Mouse (Mus musculus) urinary bladder, adult 2 months (tissue): ENCODE data around the gene Prm2. TPM values are rescaled to one million over a fixed set of nuclear protein-coding genes. Genes with fewer than 3 reads are reported as not detected.
"Not testable (repeated sequence)": the region's sequence is repeated elsewhere in the genome, so short reads cannot be mapped to it uniquely, and the experiment has no call there.

Experiments used
- DNase-seq: peaks from one replicate; pipeline ENCODE4 v3.0.0; 2022; ENCODE audit warnings: low spot score
- polyA plus RNA-seq: library from polyadenylated mRNA; depleted of rRNA; stranded (reverse); fragments of >200 nt; gene quantifications from 2 replicates; pipeline ENCODE4 v1.2.3, GENCODE M21; 2012

The Prm2 gene
- polyA plus RNA-seq, 1 experiment: not detected

DNA sequence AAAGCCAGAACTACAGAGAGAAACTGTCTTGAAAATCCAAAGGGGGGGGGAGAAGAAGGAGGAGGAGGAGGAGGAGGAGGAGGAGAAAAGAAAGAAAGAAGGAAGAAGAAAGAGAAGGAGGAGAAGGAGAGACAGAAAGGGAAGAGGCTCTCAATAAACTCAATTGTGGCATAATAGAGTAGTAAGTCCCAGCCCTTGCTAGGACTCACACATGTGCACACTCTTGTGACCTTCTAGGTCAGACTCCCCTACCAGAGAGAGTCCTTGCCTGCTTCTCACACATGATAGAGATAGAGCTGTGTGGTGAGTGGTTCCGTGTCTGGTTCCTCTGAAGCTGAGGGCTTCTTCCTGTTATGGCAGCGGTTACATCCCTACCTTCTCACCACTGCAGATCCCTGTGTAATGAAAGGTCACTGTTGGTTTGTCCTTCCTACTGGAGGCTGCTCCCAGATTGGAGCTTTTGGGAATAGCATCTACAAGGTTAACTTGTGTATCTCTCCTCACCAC is 17.0 kb upstream of the Prm2 start, which contains the start of gene Gm11172:
TSS of gene Gm11172 (plus strand) at position 51 of the 507 bp plus-strand sequence.
- no peak for DNase-seq

DNA sequence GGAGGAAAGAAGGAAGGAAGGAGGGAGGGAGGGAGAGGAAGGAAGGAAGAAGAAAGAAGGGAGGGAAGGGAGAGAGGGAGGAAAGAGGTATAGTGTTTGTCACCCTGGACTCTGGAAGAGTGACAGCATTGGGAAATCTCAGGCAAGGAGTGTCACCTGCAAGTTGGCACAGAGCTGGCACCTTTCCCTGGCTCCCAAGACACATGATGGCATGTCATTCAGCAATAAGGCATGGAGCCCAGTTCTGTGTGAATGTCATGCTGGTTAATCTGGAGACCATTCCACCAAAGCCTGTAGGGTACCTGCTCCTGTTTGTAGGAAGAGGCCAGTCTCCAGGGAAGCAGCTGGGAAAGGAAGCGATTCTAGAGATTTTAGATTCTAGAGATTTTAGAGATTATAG is 14.4 kb upstream of the Prm2 start:
- no peak for DNase-seq

DNA sequence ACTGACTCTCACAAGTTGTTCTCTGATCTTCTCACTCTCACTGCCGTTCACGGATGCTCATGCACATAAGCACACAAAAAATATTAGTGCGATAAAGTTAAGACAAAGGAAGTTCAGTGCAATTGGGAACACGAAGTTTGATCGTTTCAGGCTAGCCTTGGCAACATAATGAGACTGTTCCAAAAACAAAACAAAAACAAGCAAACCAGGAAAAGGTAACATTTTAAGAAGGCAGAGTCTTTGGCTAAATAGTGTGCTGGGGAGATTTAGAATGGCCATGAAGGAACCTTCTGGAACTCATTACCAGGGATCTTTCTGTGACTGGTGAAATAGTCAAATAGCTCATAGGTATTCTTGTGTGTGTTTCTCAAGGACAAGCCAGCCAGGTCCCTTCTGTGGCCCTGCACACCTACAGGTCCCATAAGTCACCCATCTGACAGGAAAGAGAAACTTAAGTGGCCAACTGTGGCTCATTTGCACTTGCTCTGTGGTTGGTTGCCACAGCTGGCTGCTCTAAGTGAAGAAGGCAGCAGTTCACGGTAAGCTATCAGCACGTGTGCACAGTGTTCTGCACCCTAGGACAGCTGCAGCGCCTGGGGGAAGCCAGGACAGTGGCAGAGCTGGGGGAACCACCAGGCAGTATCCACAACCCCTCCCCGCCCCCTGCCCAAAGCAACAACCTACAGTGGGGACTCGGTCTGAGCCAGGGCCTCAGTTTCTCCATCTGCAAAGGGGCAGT is 10.0 kb upstream of the Prm2 start, which contains the start of gene Prm1:
TSS of gene Prm1 (minus strand) at position 51 of the 739 bp plus-strand sequence.
- DNase-seq: no peak

DNA sequence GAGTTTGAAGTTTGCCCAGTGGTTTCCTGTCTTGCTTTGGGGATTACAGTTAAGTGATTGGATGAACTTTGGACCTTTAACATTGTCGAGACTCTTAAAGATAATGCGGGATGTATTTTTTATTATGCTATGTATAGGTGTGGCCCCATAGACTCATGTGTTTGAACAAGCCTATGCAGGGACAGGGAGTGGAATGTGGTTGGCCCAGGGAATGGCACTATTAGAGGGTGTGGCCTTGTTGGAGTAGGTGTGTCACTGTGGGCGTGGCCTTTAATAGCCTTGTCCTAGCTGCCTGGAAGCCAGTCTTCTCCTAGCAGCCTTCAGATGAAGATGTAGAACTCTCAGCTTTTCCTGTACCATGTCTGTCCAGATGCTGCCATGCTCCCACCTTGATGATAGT is 6.5 kb upstream of the Prm2 start:
- DNase-seq: not testable (repeated sequence)

DNA sequence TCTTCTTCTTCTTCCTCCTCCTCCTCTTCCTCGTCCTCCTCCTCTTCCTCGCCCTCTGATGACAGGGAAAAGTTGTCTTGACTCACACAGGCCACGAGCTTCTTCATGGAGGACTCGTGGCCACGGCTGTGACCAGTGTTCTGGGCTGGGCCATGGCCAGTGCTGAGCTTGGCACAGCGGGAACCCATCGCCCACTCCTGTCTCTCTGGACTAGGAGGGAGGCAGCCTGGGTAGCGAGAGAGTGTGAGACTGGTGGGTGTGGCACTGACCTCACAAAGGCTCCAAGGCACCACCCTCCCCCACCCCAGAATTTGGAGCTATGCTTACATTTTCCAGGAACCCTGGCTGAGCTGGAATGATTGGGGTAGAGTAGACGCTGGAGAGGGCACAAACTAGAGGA is 5.2 kb downstream of the Prm2 start, which contains the start of gene Prm3:
TSS of gene Prm3 (minus strand) at position 213 of the 400 bp plus-strand sequence.
- DNase-seq: no peak

DNA sequence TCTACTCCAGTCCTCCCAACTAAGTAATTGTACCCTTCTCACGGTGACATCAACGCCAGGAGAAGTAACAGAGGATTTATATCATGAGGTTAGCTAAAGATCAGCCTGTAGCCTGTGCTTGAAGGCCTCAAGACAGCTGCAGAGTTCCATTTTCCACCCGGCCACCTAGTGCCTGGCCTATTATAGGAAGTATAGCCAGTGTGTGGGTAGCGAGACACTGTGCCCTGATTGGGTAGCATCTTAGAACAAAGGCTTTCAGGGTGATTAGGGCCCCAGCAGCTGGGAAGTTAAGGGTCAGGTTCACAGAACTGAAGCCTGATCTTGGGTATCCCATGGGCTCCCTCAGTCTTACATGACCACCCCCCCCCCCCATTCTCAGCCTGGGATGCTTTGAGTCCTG is 7.1 kb downstream of the Prm2 start:
- DNase-seq: no peak

DNA sequence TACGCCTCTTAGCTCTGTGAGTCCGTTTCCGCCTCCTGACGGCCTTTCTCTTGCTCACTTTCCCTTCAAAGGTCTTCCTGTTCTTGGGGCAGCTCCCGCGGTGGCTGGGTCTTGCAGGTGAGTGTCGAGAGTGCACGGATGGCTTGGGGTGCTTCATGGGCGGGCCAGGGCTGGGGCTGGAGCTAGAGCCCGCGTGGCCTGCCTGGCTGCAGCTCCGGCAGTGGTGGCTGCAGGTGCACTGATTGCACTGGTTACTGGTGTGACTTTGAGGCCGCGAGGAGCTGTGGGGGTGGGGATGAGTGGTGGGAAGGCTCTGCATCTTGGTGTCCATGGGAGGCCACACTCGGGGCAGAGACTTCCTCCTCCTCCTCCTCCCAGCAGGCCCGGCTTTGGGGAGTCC is 7.7 kb downstream of the Prm2 start, which contains the start of gene Tnp2:
TSS of gene Tnp2 (minus strand) at position 390 of the 400 bp plus-strand sequence.
- no peak for DNase-seq

DNA sequence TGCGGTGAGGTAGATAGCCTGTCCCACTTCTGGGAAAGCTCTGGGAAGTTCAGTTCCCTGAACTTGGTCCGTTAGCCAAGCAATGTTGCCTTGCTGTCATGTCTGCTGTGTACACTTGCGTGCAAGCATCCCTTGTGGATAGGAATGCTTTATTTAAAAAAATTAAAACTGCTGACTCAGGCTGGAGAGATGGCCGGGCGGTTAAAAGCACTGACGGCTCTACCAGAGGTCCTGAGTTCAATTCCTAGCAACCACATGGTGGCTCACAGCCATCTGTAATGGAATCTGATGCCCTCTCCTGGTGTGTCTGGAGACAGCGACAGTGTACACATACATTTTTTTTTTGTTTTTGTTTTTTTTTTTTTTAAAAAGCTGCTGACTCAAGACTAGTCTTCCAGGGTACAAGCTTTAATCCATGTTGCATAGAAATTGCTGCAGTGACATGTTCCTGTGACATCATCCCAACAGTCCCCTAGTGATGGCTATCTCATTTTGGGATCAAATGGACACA is 8.3 kb downstream of the Prm2 start:
- DNase-seq: no peak

DNA sequence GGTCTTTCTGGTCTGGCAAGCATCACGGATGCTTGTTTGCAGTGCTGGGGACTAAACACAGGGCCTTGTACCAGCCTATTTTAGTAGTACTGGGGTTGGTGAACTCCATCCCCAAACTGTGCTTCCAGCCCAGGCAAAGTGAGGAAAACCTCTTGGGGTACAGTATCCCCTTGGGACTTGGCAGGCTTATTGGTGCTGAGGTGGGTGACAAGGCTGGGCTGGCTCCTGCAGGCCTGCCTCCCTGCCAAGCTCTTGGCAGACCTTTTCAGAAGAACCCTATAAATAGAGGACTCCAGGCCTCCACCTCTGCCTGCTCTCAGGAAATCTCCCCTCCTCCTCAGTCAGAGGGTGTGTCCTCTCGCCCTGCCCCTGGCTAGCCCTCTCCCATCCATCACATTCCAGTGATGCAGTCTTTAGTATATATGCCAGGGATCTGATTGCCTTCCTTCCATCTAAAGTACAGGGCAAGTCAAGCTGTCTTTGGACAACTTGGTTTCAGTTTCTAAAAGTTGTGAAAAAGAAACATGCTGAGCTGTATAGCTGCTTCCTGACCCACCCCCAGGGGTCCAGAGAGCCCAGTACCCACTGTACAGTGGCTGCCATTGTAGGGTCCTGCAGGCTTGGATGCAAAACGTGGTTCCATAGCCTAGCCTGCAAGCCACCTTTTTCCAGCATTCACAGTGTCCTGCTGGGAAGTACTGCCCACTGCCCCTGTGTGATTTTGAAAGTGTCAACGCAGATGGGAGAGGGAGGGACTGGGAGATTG is 9.0 kb downstream of the Prm2 start:
- no peak for DNase-seq

DNA sequence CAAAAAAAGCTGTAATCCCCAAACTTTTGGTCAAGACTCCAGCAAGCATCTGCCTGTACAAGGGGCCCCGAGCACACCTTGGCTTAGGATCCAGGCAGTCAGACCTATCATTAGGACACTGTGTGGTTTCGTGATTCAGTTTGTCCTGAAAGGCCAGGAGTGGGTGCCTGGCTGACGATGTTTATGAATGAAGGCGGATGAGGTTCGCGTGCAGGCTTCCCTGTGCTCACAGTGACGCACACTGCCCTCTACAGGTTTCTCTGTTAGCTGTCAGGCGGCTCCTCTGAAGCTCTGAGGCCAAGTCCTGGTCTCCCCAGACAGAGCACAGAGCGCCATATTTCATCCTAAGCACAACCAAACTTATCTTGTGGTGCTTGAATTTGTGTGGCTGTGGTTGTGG is 9.6 kb downstream of the Prm2 start:
- DNase-seq: peak; percentile 43

DNA sequence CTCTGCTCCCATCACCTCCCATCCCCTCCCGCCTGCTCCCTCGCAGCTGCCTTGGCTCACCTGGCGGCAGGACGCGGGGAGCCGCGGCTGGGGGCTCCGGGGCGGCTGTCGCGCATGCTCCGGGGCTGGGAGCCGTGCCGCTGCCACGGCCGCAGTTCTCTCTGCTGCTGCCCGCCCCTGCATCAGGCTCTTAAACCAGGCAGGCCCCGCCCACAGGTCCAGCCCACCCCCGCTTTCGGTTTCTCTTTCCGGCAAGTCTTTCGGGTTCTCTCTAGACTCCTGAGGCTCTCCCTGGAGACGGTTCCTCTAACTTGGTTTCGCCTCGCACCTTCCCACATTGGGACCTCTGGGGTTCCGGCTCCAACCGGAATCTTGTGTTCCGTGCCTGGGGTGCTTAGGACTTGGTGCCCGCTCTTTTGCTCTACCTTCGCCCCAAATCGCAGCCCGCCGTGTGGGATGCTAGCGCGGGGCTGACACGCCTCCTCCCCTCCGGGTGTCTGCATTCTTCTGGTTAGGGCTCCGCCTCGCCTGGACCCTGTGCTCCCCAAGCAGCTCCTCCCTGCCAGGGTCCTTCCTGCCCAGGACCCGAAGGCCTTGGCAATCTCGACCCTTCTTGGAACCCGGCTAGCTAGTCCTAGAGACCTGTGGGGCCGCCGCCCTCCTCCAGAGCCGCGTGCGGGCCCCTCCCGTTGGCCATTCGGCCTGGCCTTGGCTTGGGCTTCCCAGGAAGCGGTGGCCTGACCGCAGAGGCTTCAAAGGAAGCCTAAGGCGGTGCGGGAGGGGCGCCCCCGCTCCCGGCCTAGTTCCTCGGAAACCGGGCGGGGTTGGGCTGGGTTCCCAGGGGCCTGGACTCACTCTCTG is 10.3 kb downstream of the Prm2 start, which contains the start of gene Socs1:
TSS of gene Socs1 (minus strand) at position 166 of the 861 bp plus-strand sequence.
- peak; percentile 79 for DNase-seq

DNA sequence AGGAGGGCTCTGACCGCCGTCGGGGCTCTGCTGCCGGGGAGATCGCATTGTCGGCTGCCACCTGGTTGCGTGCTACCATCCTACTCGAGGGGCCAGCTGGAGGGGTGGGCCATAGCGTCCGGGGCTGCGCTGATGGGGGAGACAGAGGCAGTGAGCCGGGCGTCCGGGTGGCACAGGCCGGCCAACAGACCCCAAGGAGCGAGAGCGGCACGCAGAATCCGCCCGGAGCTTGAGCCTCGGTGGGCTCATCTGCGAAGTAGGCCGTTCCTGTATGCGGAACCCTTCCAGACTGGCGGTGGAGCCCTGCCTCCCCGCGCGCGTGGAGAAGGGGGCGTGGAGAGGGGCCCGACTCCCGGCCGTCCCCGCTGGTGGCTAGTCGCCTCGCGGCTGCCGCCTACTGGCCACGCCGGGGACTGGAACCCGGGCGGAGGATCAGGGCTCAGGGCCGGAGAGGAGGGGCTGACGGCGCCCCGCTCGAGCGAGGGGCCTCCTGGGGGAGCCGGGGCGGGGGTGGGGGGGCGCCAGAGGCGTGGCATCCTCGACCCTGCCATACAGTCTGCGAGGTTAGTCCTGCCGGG is 11.1 kb downstream of the Prm2 start:
- peak; percentile 93 for DNase-seq

DNA sequence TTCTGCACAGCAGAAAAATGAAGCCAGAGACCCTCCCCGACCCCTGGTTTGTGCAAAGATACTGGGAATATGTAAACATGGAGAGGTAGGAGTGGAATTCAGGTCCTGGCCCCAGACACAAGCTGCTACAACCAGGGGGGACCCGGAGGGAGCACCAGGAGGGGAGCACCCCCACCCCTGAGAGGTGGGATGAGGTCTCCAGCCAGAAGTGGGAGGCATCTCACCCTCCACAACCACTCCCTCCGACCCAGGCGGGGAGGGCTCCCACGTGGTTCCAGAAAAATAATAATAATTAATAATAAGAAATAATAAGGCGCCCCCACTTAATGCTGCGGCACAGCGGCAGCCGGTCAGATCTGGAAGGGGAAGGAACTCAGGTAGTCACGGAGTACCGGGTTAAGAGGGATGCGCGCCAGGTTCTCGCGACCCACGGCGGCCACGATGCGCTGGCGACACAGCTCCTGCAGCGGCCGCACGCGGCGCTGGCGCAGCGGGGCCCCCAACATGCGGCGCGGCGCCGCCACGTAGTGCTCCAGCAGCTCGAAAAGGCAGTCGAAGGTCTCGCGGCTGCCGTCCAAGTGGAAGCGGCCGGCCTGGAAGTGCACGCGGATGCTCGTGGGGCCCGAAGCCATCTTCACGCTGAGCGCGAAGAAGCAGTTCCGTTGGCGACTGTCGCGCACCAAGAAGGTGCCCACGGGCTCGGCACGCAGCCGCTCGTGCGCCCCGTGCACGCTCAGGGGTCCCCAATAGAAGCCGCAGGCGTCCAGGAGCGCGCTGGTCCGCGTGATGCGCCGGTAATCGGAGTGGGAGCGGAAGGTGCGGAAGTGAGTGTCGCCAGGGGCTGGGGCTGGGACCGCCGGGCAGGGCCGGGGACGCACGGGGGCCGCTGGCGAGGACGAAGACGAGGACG is 11.8 kb downstream of the Prm2 start:
- DNase-seq: peak; percentile 43

DNA sequence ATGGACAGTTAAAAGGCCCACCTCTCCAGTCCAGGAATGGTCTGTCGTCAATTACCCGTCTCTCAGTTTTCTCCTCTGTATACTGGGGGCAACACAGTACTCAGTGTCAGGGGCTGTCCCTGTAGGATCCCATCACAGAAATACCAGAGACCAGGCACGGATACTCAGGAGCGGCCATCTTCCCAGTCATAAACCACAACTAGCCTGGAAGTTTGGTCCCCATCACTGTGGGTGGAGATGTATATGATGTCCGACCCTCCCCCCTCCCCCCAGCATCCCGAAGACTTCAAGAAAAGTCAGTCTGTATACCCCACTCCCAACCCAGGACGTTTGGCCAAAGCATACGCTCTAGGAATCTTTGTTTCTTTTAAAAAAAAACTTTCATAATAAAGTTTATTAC is 12.5 kb downstream of the Prm2 start:
- DNase-seq: no peak

DNA sequence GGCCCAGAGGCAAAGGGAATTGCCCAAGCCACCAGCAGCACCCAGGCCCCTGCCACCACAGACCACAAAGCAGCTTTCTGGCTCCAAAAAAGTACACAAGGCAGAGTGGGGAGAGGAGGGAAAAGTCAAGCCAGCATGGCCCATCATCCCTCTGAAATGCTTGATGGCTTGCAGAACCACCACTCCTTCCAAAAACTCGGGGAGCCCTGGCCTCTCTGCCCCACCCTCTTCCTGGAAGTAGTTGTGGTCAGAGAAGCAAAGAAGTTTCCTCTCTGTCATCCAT is 12.8 kb downstream of the Prm2 start:
- no peak for DNase-seq

DNA sequence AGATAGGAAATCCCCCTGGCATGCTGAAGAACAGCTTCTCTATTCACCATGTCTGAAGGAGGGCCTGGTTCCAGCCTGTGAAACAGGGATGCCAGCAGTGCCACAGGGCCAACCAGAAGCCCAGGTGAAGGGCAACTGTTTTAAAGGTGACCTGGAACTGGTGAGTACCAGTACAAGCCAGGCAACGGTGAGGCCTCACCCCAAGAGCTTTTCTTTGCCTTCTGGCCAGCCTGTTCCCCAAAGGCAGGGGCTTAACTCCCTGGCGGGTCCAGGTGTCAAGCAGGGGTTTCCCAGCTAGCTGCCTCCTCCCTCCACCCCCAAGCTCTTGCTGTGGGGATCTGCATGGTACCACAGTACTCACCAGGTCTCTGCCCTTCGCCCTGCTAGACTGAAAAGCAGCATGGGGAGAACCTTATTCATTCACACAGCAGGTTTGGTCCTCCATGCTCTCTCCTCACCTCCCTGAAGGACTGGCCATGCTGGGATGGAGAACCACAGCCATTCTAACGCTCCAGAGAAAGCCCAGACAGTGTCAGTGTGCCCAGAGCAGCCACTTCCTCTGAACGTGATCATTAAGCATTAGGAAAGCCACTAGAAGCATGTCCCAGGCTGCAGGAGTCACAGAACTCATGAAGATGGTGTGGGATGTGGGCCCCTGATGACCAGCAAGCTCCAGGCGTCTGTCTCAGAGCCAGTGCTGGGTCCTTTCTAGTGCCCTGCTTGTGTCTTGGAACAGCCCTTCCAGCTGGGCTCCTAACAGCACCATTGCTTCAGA is 13.4 kb downstream of the Prm2 start:
- no peak for DNase-seq

DNA sequence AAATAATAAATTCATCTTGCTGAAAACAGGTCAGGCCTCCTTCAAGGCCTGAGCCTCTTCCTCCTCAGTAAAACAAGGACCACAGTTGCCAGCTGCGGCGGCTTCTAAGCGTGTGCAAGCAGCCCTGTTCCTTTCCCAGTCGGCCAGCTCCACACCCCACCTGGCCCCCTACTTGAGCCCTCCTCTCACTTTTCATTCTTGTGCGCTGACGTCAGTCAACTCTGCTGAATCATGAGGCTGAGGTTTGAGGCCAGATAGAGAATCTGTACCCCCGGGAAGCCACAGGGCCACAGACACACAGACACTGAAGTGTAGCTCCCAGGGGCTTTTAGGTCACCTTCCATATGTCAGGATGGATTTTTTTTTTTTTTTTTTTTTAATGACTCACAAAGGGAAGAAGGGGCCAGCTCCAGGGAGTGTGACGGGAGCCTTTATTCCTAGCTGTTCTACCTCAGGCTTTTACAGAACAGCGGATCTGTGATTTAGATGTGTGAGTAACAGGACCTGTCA is 14.0 kb downstream of the Prm2 start:
- no peak for DNase-seq

DNA sequence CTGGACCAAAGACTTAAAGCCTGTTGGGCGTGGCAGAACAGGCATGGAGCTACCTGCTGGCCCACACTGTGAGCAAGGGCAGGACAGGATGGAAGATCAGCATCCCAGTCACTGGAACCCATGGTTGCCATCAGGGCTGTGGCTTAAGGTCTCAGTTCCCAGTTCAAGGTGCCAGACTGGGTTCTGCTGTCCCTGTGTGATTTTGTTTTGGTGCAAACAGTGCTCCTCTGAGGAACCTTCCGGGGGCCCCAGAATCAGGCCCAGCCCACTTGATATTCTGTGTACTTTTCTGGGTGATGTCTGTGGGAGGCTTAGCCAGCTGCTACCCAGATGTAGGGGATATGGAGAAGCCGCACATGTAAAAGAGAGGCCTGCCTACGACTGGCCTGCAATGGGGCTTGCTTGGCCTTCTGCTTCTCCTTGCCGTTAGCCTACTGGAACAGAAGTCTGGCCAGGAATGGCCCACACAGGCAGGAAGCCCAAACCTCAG is 15.3 kb downstream of the Prm2 start:
- no peak for DNase-seq

DNA sequence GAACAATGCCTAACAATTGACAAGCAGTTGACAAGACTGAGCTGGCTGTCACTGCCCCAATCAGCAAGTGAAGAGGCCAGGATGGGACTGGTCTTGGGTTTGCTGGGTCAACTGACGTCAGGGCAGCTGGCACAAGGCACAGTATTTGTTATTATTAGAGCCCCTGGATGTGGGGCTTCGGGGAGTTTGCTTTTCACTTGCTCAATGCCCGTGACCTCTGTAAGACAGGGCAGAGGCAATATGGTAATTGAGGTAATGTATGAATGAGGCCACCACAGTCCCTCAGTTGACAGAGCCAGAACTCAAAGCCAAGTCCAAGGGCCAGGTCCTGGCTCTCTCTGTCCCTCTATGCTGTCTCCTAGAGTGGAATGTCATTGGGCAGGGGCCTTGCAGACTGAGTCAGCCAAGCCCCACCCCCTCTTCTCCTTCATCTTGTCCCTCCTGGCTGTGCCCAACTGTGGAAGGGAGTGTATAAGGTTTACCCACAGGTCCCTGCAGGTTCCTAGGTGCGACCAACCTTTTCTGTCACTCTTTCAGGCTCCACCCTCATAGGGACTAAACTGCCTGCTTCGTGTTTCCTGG is 18.3 kb downstream of the Prm2 start:
- no peak for DNase-seq
